Mouse (Mus musculus): ENCODE results near the gene Slc51b. TPM values are rescaled to one million over a fixed set of nuclear protein-coding genes. Genes with fewer than 3 reads are reported as not detected.

Gene Slc51b
- polyA plus RNA-seq, 1 experiment from 2014 or later: not detected

GRCm38 (mm10) chr9:65427511-65427910 is 4.8 kb upstream of the Slc51b start:
- no peak overlapping the region for H3K27ac ChIP-seq (replicated peaks; ENCODE audit: low read depth, low read length)
- no peak overlapping the region for H3K4me2 ChIP-seq (ENCODE audit: low read length)
- H3K4me1 ChIP-seq (ENCODE audit: control insufficient read depth, insufficient read depth, low read length): no peaks in the 10 kb centered on the region
- no peak overlapping the region for H3K9ac ChIP-seq (replicated peaks; ENCODE audit: low read length)
- no peaks in the 10 kb centered on the region for H3K36me3 ChIP-seq (ENCODE audit: control insufficient read depth, insufficient read depth, low read length)
- no peak for ATAC-seq (ENCODE audit: low FRiP score, low TSS enrichment)
- no peak overlapping the region for H3K4me3 ChIP-seq (replicated peaks; ENCODE audit: low read depth, low read length)
- no peaks in the 10 kb centered on the region for H3K9me3 ChIP-seq (ENCODE audit: control insufficient read depth, low read length)
- H3K27me3 ChIP-seq (ENCODE audit: control insufficient read depth, insufficient read depth, low read length): no peaks in the 10 kb centered on the region
- DNase-seq: no peak
- 68% methylated on average over 2 of the region's 2 CpGs for WGBS

DNA sequence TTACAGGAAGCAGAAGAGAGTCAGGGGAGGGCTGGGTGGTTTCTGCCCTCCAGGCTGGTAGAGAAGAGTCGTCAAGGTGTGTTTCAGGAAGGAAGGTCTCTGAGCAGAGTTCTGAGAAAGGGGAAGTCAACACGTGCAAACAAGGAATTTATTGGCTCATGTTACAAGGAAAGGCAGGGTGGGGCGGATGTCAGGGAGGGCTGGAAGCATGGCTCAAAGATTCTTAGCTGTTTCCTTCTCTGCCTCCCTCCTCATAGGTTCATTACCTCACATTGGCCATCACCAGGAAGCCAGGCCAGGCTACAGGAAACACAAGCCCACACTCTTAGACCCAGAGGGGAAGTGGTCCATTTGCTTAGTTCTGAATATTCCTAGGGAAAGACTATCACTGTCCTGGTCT is 1.6 kb upstream of the Slc51b start:
- no peak overlapping the region for H3K4me2 ChIP-seq (ENCODE audit: low read length)
- ATAC-seq (ENCODE audit: low FRiP score, low TSS enrichment) (no peak), DNase-seq (no peak)
- H3K27ac ChIP-seq (replicated peaks; ENCODE audit: low read depth, low read length): no peak overlapping the region
- H3K4me1 ChIP-seq (ENCODE audit: control insufficient read depth, insufficient read depth, low read length): no peaks in the 10 kb centered on the region
- WGBS: 58% methylated on average over 3 of the region's 3 CpGs
- H3K27me3 ChIP-seq (ENCODE audit: control insufficient read depth, insufficient read depth, low read length): no peaks in the 10 kb centered on the region
- no peaks in the 10 kb centered on the region for H3K36me3 ChIP-seq (ENCODE audit: control insufficient read depth, insufficient read depth, low read length)
- no peaks in the 10 kb centered on the region for H3K9me3 ChIP-seq (ENCODE audit: control insufficient read depth, low read length)
- H3K4me3 ChIP-seq (replicated peaks; ENCODE audit: low read depth, low read length): no peak overlapping the region
- H3K9ac ChIP-seq (replicated peaks; ENCODE audit: low read length): no peak overlapping the region

GRCm38 (mm10) chr9:65419633-65420032 is 3.1 kb downstream of the Slc51b start:
- no peak for ATAC-seq (ENCODE audit: low FRiP score, low TSS enrichment)
- no peak for DNase-seq
- H3K27ac ChIP-seq (replicated peaks; ENCODE audit: low read depth, low read length): no peak overlapping the region
- no peaks in the 10 kb centered on the region for H3K4me1 ChIP-seq (ENCODE audit: control insufficient read depth, insufficient read depth, low read length)
- no peaks in the 10 kb centered on the region for H3K9me3 ChIP-seq (ENCODE audit: control insufficient read depth, low read length)
- H3K27me3 ChIP-seq (ENCODE audit: control insufficient read depth, insufficient read depth, low read length): no peaks in the 10 kb centered on the region
- H3K9ac ChIP-seq (replicated peaks; ENCODE audit: low read length): no peak overlapping the region
- H3K4me3 ChIP-seq (replicated peaks; ENCODE audit: low read depth, low read length): no peak overlapping the region
- H3K4me2 ChIP-seq (ENCODE audit: low read length): no peak overlapping the region
- H3K36me3 ChIP-seq (ENCODE audit: control insufficient read depth, insufficient read depth, low read length): no peaks in the 10 kb centered on the region
- 76% methylated on average over 3 of the region's 3 CpGs for WGBS

GRCm38 (mm10) chr9:65417738-65418137 is 5.0 kb downstream of the Slc51b start:
- no peak overlapping the region for H3K4me3 ChIP-seq (replicated peaks; ENCODE audit: low read depth, low read length)
- DNase-seq (no peak), ATAC-seq (ENCODE audit: low FRiP score, low TSS enrichment) (no peak)
- H3K4me2 ChIP-seq (ENCODE audit: low read length): no peak overlapping the region
- no peaks in the 10 kb centered on the region for H3K27me3 ChIP-seq (ENCODE audit: control insufficient read depth, insufficient read depth, low read length)
- H3K4me1 ChIP-seq (ENCODE audit: control insufficient read depth, insufficient read depth, low read length): no peaks in the 10 kb centered on the region
- H3K27ac ChIP-seq (replicated peaks; ENCODE audit: low read depth, low read length): no peak overlapping the region
- H3K36me3 ChIP-seq (ENCODE audit: control insufficient read depth, insufficient read depth, low read length): no peaks in the 10 kb centered on the region
- H3K9ac ChIP-seq (replicated peaks; ENCODE audit: low read length): no peak overlapping the region
- H3K9me3 ChIP-seq (ENCODE audit: control insufficient read depth, low read length): no peaks in the 10 kb centered on the region
- WGBS: 52% methylated on average over 3 of the region's 3 CpGs

GRCm38 (mm10) chr9:65411326-65411725 is 11.4 kb downstream of the Slc51b start:
- no peak overlapping the region for H3K9ac ChIP-seq (replicated peaks; ENCODE audit: low read length)
- no peak overlapping the region for H3K4me2 ChIP-seq (ENCODE audit: low read length)
- DNase-seq: no peak
- H3K27ac ChIP-seq (replicated peaks; ENCODE audit: low read depth, low read length): no peak overlapping the region
- H3K4me3 ChIP-seq (replicated peaks; ENCODE audit: low read depth, low read length): no peak overlapping the region
- no peaks in the 10 kb centered on the region for H3K9me3 ChIP-seq (ENCODE audit: control insufficient read depth, low read length)
- H3K36me3 ChIP-seq (ENCODE audit: control insufficient read depth, insufficient read depth, low read length): no peaks in the 10 kb centered on the region
- no peak for ATAC-seq (ENCODE audit: low FRiP score, low TSS enrichment)
- 76% methylated on average over 3 of the region's 3 CpGs for WGBS
- no peaks in the 10 kb centered on the region for H3K27me3 ChIP-seq (ENCODE audit: control insufficient read depth, insufficient read depth, low read length)
- no peaks in the 10 kb centered on the region for H3K4me1 ChIP-seq (ENCODE audit: control insufficient read depth, insufficient read depth, low read length)

GRCm38 (mm10) chr9:65410378-65410777 is 12.4 kb downstream of the Slc51b start:
- no peaks in the 10 kb centered on the region for H3K9me3 ChIP-seq (ENCODE audit: control insufficient read depth, low read length)
- H3K4me2 ChIP-seq (ENCODE audit: low read length): no peak overlapping the region
- no peaks in the 10 kb centered on the region for H3K36me3 ChIP-seq (ENCODE audit: control insufficient read depth, insufficient read depth, low read length)
- no peak overlapping the region for H3K27ac ChIP-seq (replicated peaks; ENCODE audit: low read depth, low read length)
- H3K4me3 ChIP-seq (replicated peaks; ENCODE audit: low read depth, low read length): no peak overlapping the region
- DNase-seq (no peak), ATAC-seq (ENCODE audit: low FRiP score, low TSS enrichment) (no peak)
- H3K9ac ChIP-seq (replicated peaks; ENCODE audit: low read length): no peak overlapping the region
- WGBS: 93% methylated on average over 8 of the region's 8 CpGs
- H3K4me1 ChIP-seq (ENCODE audit: control insufficient read depth, insufficient read depth, low read length): no peaks in the 10 kb centered on the region
- H3K27me3 ChIP-seq (ENCODE audit: control insufficient read depth, insufficient read depth, low read length): no peaks in the 10 kb centered on the region

DNA sequence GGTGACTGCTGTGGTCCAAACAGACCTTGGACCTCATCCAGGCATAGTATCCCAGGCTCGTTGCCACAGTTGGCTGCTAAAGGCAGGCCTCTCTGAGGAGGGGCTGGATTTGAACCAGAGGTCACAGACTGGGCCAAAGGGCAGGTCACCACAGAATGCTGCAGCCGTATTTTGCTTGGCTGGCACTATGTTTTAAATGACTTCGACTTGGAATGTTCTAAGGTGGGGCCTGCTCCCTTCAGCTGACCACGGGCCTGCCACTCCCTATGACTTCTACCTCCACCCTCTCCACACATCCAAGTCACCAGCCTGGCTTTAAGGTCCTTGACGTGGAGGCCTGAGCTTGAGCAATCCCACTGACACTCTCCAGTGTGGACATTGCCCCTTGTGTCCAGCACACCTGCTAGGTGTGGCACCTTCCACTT is 13.9 kb downstream of the Slc51b start:
- H3K9ac ChIP-seq (replicated peaks; ENCODE audit: low read length): no peak overlapping the region
- no peaks in the 10 kb centered on the region for H3K36me3 ChIP-seq (ENCODE audit: control insufficient read depth, insufficient read depth, low read length)
- no peaks in the 10 kb centered on the region for H3K9me3 ChIP-seq (ENCODE audit: control insufficient read depth, low read length)
- WGBS: 73% methylated on average over 5 of the region's 5 CpGs
- H3K27me3 ChIP-seq (ENCODE audit: control insufficient read depth, insufficient read depth, low read length): no peaks in the 10 kb centered on the region
- no peak overlapping the region for H3K4me2 ChIP-seq (ENCODE audit: low read length)
- no peak overlapping the region for H3K4me3 ChIP-seq (replicated peaks; ENCODE audit: low read depth, low read length)
- ATAC-seq (ENCODE audit: low FRiP score, low TSS enrichment) (no peak), DNase-seq (no peak)
- H3K27ac ChIP-seq (replicated peaks; ENCODE audit: low read depth, low read length): no peak overlapping the region
- H3K4me1 ChIP-seq (ENCODE audit: control insufficient read depth, insufficient read depth, low read length): no peaks in the 10 kb centered on the region

- Histone ChIP-seq H3K36me3 (ENCODE audit: control insufficient read depth, insufficient read depth, low read length) (no peaks in the 10 kb centered on the region), H3K4me3 (replicated peaks; ENCODE audit: low read depth, low read length) (no peak overlapping the region), H3K4me2 (ENCODE audit: low read length) (no peak overlapping the region), H3K4me1 (ENCODE audit: control insufficient read depth, insufficient read depth, low read length) (no peaks in the 10 kb centered on the region), H3K9me3 (ENCODE audit: control insufficient read depth, low read length) (no peaks in the 10 kb centered on the region), H3K27ac (replicated peaks; ENCODE audit: low read depth, low read length) (no peak overlapping the region), H3K27me3 (ENCODE audit: control insufficient read depth, insufficient read depth, low read length) (no peaks in the 10 kb centered on the region), H3K9ac (replicated peaks; ENCODE audit: low read length) (no peak overlapping the region)
- 76% methylated on average over 3 of the region's 3 CpGs for whole genome bisulfite sequencing
- no peak for DNase-seq
- ATAC-seq (ENCODE audit: low FRiP score, low TSS enrichment): no peak
These were observed 14.9 kb downstream of the Slc51b start for GRCm38 (mm10) chr9:65407861-65408260.

- no peaks in the 10 kb centered on the region for H3K9me3 ChIP-seq (ENCODE audit: control insufficient read depth, low read length)
- H3K4me1 ChIP-seq (ENCODE audit: control insufficient read depth, insufficient read depth, low read length): no peaks in the 10 kb centered on the region
- DNase-seq: no peak
- no peak overlapping the region for H3K9ac ChIP-seq (replicated peaks; ENCODE audit: low read length)
- no peak overlapping the region for H3K4me3 ChIP-seq (replicated peaks; ENCODE audit: low read depth, low read length)
- H3K4me2 ChIP-seq (ENCODE audit: low read length): no peak overlapping the region
- H3K27ac ChIP-seq (replicated peaks; ENCODE audit: low read depth, low read length): no peak overlapping the region
- ATAC-seq (ENCODE audit: low FRiP score, low TSS enrichment): no peak
- H3K36me3 ChIP-seq (ENCODE audit: control insufficient read depth, insufficient read depth, low read length): no peaks in the 10 kb centered on the region
- H3K27me3 ChIP-seq (ENCODE audit: control insufficient read depth, insufficient read depth, low read length): no peaks in the 10 kb centered on the region
- WGBS: 86% methylated on average over 5 of the region's 5 CpGs
These were observed 15.4 kb downstream of the Slc51b start for GRCm38 (mm10) chr9:65407327-65407726.
